Mouse (Mus musculus): Measurements from ENCODE around the gene Gse1. TPM values are rescaled to one million over a fixed set of nuclear protein-coding genes. Genes with fewer than 3 reads are reported as not detected.

Gse1 gene
- polyA plus RNA-seq, 1 experiment from 2014 or later: 11.3 TPM

- no peak overlapping the region for H3K4me2 ChIP-seq (replicated peaks; ENCODE audit: low read depth, low read length)
- H3K36me3 ChIP-seq (ENCODE audit: control insufficient read depth, insufficient read depth, low read length): no peaks in the 10 kb centered on the region
- H3K9ac ChIP-seq (ENCODE audit: low read depth, low read length): no peak overlapping the region
- H3K27ac ChIP-seq (ENCODE audit: low read depth, low read length): no peak overlapping the region
- WGBS: 92% methylated on average over 1 of the region's 1 CpGs
- no peaks in the 10 kb centered on the region for H3K9me3 ChIP-seq (ENCODE audit: control insufficient read depth, low read length)
- no peak for ATAC-seq (ENCODE audit: low FRiP score, low TSS enrichment)
- H3K4me1 ChIP-seq (ENCODE audit: control insufficient read depth, insufficient read depth, low read length): peaks cover 66% of the 10 kb centered on the region
- no peaks in the 10 kb centered on the region for H3K27me3 ChIP-seq (ENCODE audit: control insufficient read depth, insufficient read depth, low read length)
- H3K4me3 ChIP-seq (ENCODE audit: low read length): no peak overlapping the region
Measured at GRCm38 (mm10) chr8:120525135-120525534, 296.9 kb downstream of the Gse1 start.

- Histone ChIP-seq H3K27me3 (ENCODE audit: control insufficient read depth, insufficient read depth, low read length) (no peaks in the 10 kb centered on the region), H3K9me3 (ENCODE audit: control insufficient read depth, low read length) (no peaks in the 10 kb centered on the region), H3K9ac (ENCODE audit: low read depth, low read length) (no peak overlapping the region), H3K4me1 (ENCODE audit: control insufficient read depth, insufficient read depth, low read length) (peaks cover 59% of the 10 kb centered on the region), H3K27ac (ENCODE audit: low read depth, low read length) (no peak overlapping the region), H3K36me3 (ENCODE audit: control insufficient read depth, insufficient read depth, low read length) (no peaks in the 10 kb centered on the region), H3K4me2 (replicated peaks; ENCODE audit: low read depth, low read length) (no peak overlapping the region), H3K4me3 (ENCODE audit: low read length) (no peak overlapping the region)
- ATAC-seq (ENCODE audit: low FRiP score, low TSS enrichment): 0 out of 2 replicates have a peak, but pooled peaks have one; percentile 34
- WGBS: 18% methylated on average over 6 of the region's 6 CpGs
Measured at GRCm38 (mm10) chr8:120525832-120526231, 297.6 kb downstream of the Gse1 start.

GRCm38 (mm10) chr8:120526577-120526976 is 298.3 kb downstream of the Gse1 start:
- Histone ChIP-seq H3K27me3 (ENCODE audit: control insufficient read depth, insufficient read depth, low read length) (no peaks in the 10 kb centered on the region), H3K9ac (ENCODE audit: low read depth, low read length) (no peak overlapping the region), H3K27ac (ENCODE audit: low read depth, low read length) (no peak overlapping the region), H3K4me2 (replicated peaks; ENCODE audit: low read depth, low read length) (no peak overlapping the region), H3K4me1 (ENCODE audit: control insufficient read depth, insufficient read depth, low read length) (peaks cover 51% of the 10 kb centered on the region), H3K9me3 (ENCODE audit: control insufficient read depth, low read length) (no peaks in the 10 kb centered on the region), H3K4me3 (ENCODE audit: low read length) (no peak overlapping the region), H3K36me3 (ENCODE audit: control insufficient read depth, insufficient read depth, low read length) (no peaks in the 10 kb centered on the region)
- no peak for ATAC-seq (ENCODE audit: low FRiP score, low TSS enrichment)
- WGBS: 36% methylated on average over 4 of the region's 4 CpGs

- H3K27ac ChIP-seq (ENCODE audit: low read depth, low read length): no peak overlapping the region
- no peak for ATAC-seq (ENCODE audit: low FRiP score, low TSS enrichment)
- no peak overlapping the region for H3K9ac ChIP-seq (ENCODE audit: low read depth, low read length)
- H3K27me3 ChIP-seq (ENCODE audit: control insufficient read depth, insufficient read depth, low read length): no peaks in the 10 kb centered on the region
- 26% methylated on average over 3 of the region's 3 CpGs for WGBS
- H3K4me1 ChIP-seq (ENCODE audit: control insufficient read depth, insufficient read depth, low read length): peaks cover 68% of the 10 kb centered on the region
- no peak overlapping the region for H3K4me2 ChIP-seq (replicated peaks; ENCODE audit: low read depth, low read length)
- no peaks in the 10 kb centered on the region for H3K36me3 ChIP-seq (ENCODE audit: control insufficient read depth, insufficient read depth, low read length)
- no peaks in the 10 kb centered on the region for H3K9me3 ChIP-seq (ENCODE audit: control insufficient read depth, low read length)
- H3K4me3 ChIP-seq (ENCODE audit: low read length): no peak overlapping the region
Measured at GRCm38 (mm10) chr8:120528332-120528731, 300.1 kb downstream of the Gse1 start.

GRCm38 (mm10) chr8:120529226-120529625 is 301.0 kb downstream of the Gse1 start:
- no peak for ATAC-seq (ENCODE audit: low FRiP score, low TSS enrichment)
- no peak overlapping the region for H3K9ac ChIP-seq (ENCODE audit: low read depth, low read length)
- H3K4me1 ChIP-seq (ENCODE audit: control insufficient read depth, insufficient read depth, low read length): peaks cover 69% of the 10 kb centered on the region
- H3K4me2 ChIP-seq (replicated peaks; ENCODE audit: low read depth, low read length): no peak overlapping the region
- H3K4me3 ChIP-seq (ENCODE audit: low read length): no peak overlapping the region
- H3K27ac ChIP-seq (ENCODE audit: low read depth, low read length): no peak overlapping the region
- no peaks in the 10 kb centered on the region for H3K36me3 ChIP-seq (ENCODE audit: control insufficient read depth, insufficient read depth, low read length)
- no peaks in the 10 kb centered on the region for H3K9me3 ChIP-seq (ENCODE audit: control insufficient read depth, low read length)
- 50% methylated on average over 7 of the region's 7 CpGs for WGBS
- H3K27me3 ChIP-seq (ENCODE audit: control insufficient read depth, insufficient read depth, low read length): no peaks in the 10 kb centered on the region

- Histone ChIP-seq H3K9ac (ENCODE audit: low read depth, low read length) (no peak overlapping the region), H3K27ac (ENCODE audit: low read depth, low read length) (no peak overlapping the region), H3K4me2 (replicated peaks; ENCODE audit: low read depth, low read length) (no peak overlapping the region), H3K9me3 (ENCODE audit: control insufficient read depth, low read length) (no peaks in the 10 kb centered on the region), H3K36me3 (ENCODE audit: control insufficient read depth, insufficient read depth, low read length) (no peaks in the 10 kb centered on the region), H3K4me1 (ENCODE audit: control insufficient read depth, insufficient read depth, low read length) (peaks cover 75% of the 10 kb centered on the region), H3K4me3 (ENCODE audit: low read length) (no peak overlapping the region), H3K27me3 (ENCODE audit: control insufficient read depth, insufficient read depth, low read length) (no peaks in the 10 kb centered on the region)
- no peak for ATAC-seq (ENCODE audit: low FRiP score, low TSS enrichment)
- 55% methylated on average over 16 of the region's 16 CpGs for WGBS
Measured at GRCm38 (mm10) chr8:120530954-120531656, 302.8 kb downstream of the Gse1 start.

GRCm38 (mm10) chr8:120531775-120532516 is 303.7 kb downstream of the Gse1 start:
- 53% methylated on average over 10 of the region's 10 CpGs for WGBS
- H3K9me3 ChIP-seq (ENCODE audit: control insufficient read depth, low read length): no peaks in the 10 kb centered on the region
- ATAC-seq (ENCODE audit: low FRiP score, low TSS enrichment): no peak
- H3K27me3 ChIP-seq (ENCODE audit: control insufficient read depth, insufficient read depth, low read length): no peaks in the 10 kb centered on the region
- H3K4me2 ChIP-seq (replicated peaks; ENCODE audit: low read depth, low read length): peak overlapping the region; percentile 38
- H3K36me3 ChIP-seq (ENCODE audit: control insufficient read depth, insufficient read depth, low read length): no peaks in the 10 kb centered on the region
- peaks cover 75% of the 10 kb centered on the region for H3K4me1 ChIP-seq (ENCODE audit: control insufficient read depth, insufficient read depth, low read length)
- peak overlapping the region; percentile 67; the same call in 1 of the 2 replicates for H3K27ac ChIP-seq (ENCODE audit: low read depth, low read length)
- H3K4me3 ChIP-seq (ENCODE audit: low read length): no peak overlapping the region
- H3K9ac ChIP-seq (ENCODE audit: low read depth, low read length): no peak overlapping the region

- H3K9ac ChIP-seq (ENCODE audit: low read depth, low read length): peak overlapping the region; percentile 28
- H3K27ac ChIP-seq (ENCODE audit: low read depth, low read length): peak overlapping the region; percentile 67; the same call in 1 of the 2 replicates
- H3K36me3 ChIP-seq (ENCODE audit: control insufficient read depth, insufficient read depth, low read length): no peaks in the 10 kb centered on the region
- H3K27me3 ChIP-seq (ENCODE audit: control insufficient read depth, insufficient read depth, low read length): no peaks in the 10 kb centered on the region
- peak overlapping the region; percentile 38 for H3K4me2 ChIP-seq (replicated peaks; ENCODE audit: low read depth, low read length)
- WGBS: 4% methylated on average over 29 of the region's 29 CpGs
- H3K4me1 ChIP-seq (ENCODE audit: control insufficient read depth, insufficient read depth, low read length): peaks cover 72% of the 10 kb centered on the region
- no peaks in the 10 kb centered on the region for H3K9me3 ChIP-seq (ENCODE audit: control insufficient read depth, low read length)
- ATAC-seq (ENCODE audit: low FRiP score, low TSS enrichment): no peak
- no peak overlapping the region for H3K4me3 ChIP-seq (ENCODE audit: low read length)
Measured at GRCm38 (mm10) chr8:120532517-120533215, 304.4 kb downstream of the Gse1 start.

Data from kidney, embryonic 14.5 days (tissue).